Mouse (Mus musculus) gastrocnemius, postnatal 25 days (tissue): ENCODE results near the gene Rad1. TPM values are rescaled to one million over a fixed set of nuclear protein-coding genes. Genes with fewer than 3 reads are reported as not detected.
"Not testable (repeated sequence)": the region's sequence is repeated elsewhere in the genome, so short reads cannot be mapped to it uniquely, and the experiment has no call there.

Experiments used
- DNase-seq: peaks from one replicate; pipeline ENCODE4 v3.0.0; 2022
- total RNA-seq, 2 experiments: library from RNA; stranded (reverse); gene quantifications; 1 replicate in 1 of 2; 2 replicates in 1 of 2; pipeline ENCODE4 v1.2.3; 2021

Gene Rad1
- total RNA-seq, 2 experiments from 2014 or later = 3.5 to 4.7 TPM

- no peak for DNase-seq
Measured at GRCm38 (mm10) chr15:10515166-10515565, 29.3 kb downstream of the Rad1 start.

GRCm38 (mm10) chr15:10525896-10526295 lies 40.1 kb downstream of the Rad1 start:
- DNase-seq = no peak

- DNase-seq = no peak
Measured at GRCm38 (mm10) chr15:10531352-10531751, 45.5 kb downstream of the Rad1 start.

- DNase-seq = not testable (repeated sequence)
Measured at GRCm38 (mm10) chr15:10533361-10533760, 47.5 kb downstream of the Rad1 start.

- DNase-seq = no peak
Measured at GRCm38 (mm10) chr15:10534591-10534990, 48.8 kb downstream of the Rad1 start.

- DNase-seq = no peak
Measured at GRCm38 (mm10) chr15:10535969-10536368, 50.2 kb downstream of the Rad1 start.

GRCm38 (mm10) chr15:10540271-10541088 lies 54.7 kb downstream of the Rad1 start:
- no peak for DNase-seq

Other genes starting within 250 kb of the Rad1 start
- not detected for gene Gm21973, start 160.6 kb upstream of the Rad1 start, total RNA-seq
- not detected for gene Agxt2, start 127.5 kb upstream of the Rad1 start, total RNA-seq
- 10 to 100 TPM; 42.9 to 51.0 TPM for gene Dnajc21, start 15.5 kb upstream of the Rad1 start, total RNA-seq
- gene Brix1, start 71 bp upstream of the Rad1 start, total RNA-seq = 10 to 100 TPM; 14.3 to 16.4 TPM
- not detected for gene Ttc23l, start 72.7 kb downstream of the Rad1 start, total RNA-seq
- gene Rai14, start 228.6 kb downstream of the Rad1 start, total RNA-seq = 1 to 10 TPM; 2.6 to 3.5 TPM